Mouse (Mus musculus) leukemia stem cell, adult 10-12 weeks (primary cell): Measurements from ENCODE around the gene Adgrg5. TPM values are rescaled to one million over a fixed set of nuclear protein-coding genes. Genes with fewer than 3 reads are reported as not detected.

ENCODE experiments used
- polyA plus RNA-seq: library from polyadenylated mRNA; stranded (reverse); fragments of >175 nt; gene quantifications from 2 replicates; pipeline ENCODE4 v1.2.3, GENCODE M21; 2012; ENCODE audit warnings: low replicate concordance

Adgrg5 gene
- 1.3 and 3.6 TPM in 2 replicates for polyA plus RNA-seq

DNA sequence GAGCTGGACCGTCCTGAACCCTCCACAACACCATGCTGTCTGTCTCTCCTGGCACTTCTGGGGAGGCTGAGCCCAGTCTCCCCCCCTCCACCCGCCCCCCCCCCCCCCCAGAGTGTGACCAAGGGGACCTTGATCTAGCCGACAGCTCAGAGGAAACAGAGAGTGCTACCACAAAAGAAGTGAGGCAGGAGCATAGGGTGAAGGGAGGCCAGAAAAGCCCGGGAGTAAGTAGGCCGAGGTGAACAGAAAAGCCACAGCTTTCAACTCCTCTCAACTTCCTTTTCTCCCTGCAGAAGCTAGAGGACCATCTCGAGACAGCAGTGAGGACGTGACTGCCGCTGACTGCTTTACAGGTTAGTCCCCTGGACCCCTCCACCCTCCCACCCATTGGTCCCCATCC, at the start of gene Adgrg5:
TSS of gene Adgrg5 (plus strand) at position 290 of the 400 bp plus-strand sequence.

DNA sequence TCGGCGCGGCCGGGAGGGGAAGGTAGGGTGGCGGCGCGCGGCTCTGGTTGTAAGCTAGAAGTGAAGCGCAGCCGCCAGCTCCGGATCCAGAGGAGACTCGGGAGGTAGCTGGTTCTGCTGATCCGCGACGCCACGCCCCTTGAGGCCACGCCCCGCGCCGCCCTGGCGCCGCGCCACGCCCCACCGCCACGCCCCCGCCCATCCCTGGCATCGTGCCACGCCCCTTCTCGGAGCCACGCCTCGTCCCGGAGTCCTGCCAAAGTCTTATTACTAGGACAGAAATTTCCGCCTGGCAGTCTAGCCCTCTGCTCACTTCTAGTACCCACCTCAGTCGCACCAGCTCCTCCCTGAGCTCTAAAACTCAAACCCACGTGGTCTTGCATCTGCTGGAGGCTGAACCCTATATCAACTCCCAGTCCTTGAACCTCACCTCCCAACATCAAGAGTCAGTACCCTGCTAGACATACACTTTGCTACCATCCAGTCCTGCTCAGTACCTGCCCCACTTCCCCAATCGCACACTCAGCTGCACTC, 47.2 kb upstream of the Adgrg5 start, which contains the start of gene Dok4:
TSS of gene Dok4 (minus strand) at position 134 of the 534 bp plus-strand sequence.

DNA sequence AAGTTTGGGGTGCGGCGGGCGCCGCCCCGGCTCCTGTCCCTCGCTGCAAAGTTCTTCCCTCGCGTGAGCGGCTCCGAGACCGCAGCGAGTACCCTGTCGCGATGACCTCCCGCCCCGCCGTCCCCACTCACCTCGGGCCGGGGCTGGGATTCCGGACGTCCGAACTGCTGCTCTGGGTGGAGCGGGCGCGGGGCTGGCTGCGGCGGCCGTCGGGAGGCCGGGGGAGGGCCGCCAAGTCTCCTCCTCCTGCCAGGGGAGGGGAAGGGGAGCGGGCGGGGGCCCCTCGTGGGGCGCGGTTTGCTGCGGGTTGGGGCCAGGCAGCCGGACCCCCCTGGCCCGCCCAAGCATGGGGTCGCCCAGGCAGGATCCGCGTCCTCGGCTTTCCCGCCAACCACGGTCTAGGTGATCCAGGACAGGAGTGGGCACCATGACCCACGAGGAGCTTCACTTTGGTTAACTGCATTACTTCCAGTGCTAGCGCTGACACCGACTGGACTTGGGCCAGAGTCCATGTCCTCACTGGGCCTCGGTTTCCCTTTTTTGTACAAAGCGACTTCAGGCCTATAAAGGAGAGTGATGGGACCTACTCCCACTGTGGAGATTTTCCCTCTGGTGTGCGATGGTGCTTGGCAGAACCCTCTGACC, 5.5 kb upstream of the Adgrg5 start, which contains the start of gene Ccdc102a:
TSS of gene Ccdc102a (minus strand) at position 248 of the 645 bp plus-strand sequence.

DNA sequence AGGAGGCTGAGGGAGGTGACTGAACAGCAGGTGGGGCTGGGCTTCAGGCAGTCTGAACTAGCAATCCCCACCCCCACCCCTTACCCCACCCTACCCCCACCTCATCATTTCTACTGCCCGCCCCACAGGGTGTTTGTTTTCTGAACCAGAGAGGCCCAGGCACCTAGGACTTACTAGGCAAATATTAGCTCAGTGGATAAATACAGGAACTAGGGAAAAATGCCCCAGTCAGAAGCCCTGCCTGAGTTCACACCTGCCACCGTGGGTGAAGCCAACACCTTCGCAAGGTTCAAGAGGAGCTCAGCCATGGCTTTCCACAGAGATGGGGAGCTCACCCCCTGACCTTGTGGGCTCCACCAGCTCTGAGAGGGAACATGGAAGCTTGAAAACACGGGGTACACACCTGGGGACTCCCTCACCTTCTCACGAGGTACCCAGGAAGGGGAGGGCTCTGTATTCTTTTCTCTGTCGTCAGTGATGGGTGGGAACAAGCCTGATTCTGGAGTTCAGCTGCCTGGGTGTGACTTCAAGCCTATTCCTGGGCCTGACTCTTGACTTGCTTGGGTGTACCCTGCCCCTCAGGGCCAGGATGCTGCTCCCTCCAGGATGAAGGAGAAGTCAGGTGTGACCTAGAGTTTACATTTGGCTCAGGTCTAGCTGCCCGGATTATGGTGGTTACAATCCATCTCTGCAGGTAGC, 51.1 kb downstream of the Adgrg5 start, which contains the start of gene Adgrg1:
TSS of gene Adgrg1 (plus strand) at position 285 of the 699 bp plus-strand sequence.

Other genes with a start within 250 kb of the Adgrg5 start
- gene Pllp, start 227.4 kb upstream of the Adgrg5 start, polyA plus RNA-seq = not detected in 2 replicates
- gene Ccl22, start 178.1 kb upstream of the Adgrg5 start, polyA plus RNA-seq = 0.25 and 0.47 TPM in 2 replicates
- 0.07 and 0.10 TPM in 2 replicates for gene Cx3cl1, start 151.7 kb upstream of the Adgrg5 start, polyA plus RNA-seq
- not detected in 2 replicates for gene Ccl17, start 113.2 kb upstream of the Adgrg5 start, polyA plus RNA-seq
- gene Coq9, start 85.4 kb upstream of the Adgrg5 start, polyA plus RNA-seq = 89.1 and 112 TPM in 2 replicates
- 103 and 1,167 TPM in 2 replicates for gene Ciapin1, start 85.3 kb upstream of the Adgrg5 start, polyA plus RNA-seq
- gene Polr2c, start 66.2 kb upstream of the Adgrg5 start, polyA plus RNA-seq = 10.6 and 11.4 TPM in 2 replicates
- 0.90 and 4.2 TPM in 2 replicates for gene Dok4, start 47.4 kb upstream of the Adgrg5 start, polyA plus RNA-seq
- 1.6 and 3.0 TPM in 2 replicates for gene Ccdc102a, start 5.6 kb upstream of the Adgrg5 start, polyA plus RNA-seq
- 5.7 and 21.1 TPM in 2 replicates for gene Adgrg1, start 51.1 kb downstream of the Adgrg5 start, polyA plus RNA-seq
- 0.52 and 1.4 TPM in 2 replicates for gene Adgrg3, start 94.0 kb downstream of the Adgrg5 start, polyA plus RNA-seq
- gene Drc7, start 131.4 kb downstream of the Adgrg5 start, polyA plus RNA-seq = not detected in 2 replicates
- 22.5 and 28.5 TPM in 2 replicates for gene Katnb1, start 157.5 kb downstream of the Adgrg5 start, polyA plus RNA-seq